Mouse (Mus musculus) embryonic facial prominence, embryonic 12.5 days (tissue): ENCODE results near the gene Syt3. TPM values are rescaled to one million over a fixed set of nuclear protein-coding genes. Genes with fewer than 3 reads are reported as not detected.

ENCODE experiments used
- ATAC-seq: fragments of 200-750 bp; cut with Nextera tagmentation; 2 replicates; pipeline ENCODE4 v1.8.0; 2017; ENCODE audit not compliant: insufficient number of reproducible peaks, insufficient read depth, low FRiP score, low TSS enrichment
- H3K27ac ChIP-seq: fragments of 300-500 bp; sonication (generic); 2 replicates; pipeline ENCODE4 v1.5.1; 2016; ENCODE audit warnings: mild to moderate bottlenecking
- H3K27me3 ChIP-seq: fragments of 300-500 bp; sonication (generic); 2 replicates; pipeline ENCODE4 v1.6.1; 2016; ENCODE audit warnings: mild to moderate bottlenecking, moderate library complexity
- H3K36me3 ChIP-seq: fragments of 300-500 bp; sonication (generic); 2 replicates; pipeline ENCODE4 v1.6.1; 2016; ENCODE audit warnings: mild to moderate bottlenecking
- H3K4me1 ChIP-seq: fragments of 300-500 bp; sonication (generic); 2 replicates; pipeline ENCODE4 v1.6.1; 2016
- H3K4me2 ChIP-seq: fragments of 300-500 bp; sonication (generic); replicated peaks from 2 replicates; pipeline ENCODE4 v1.6.1; 2016; ENCODE audit warnings: mild to moderate bottlenecking, moderate library complexity
- H3K4me3 ChIP-seq: fragments of 300-500 bp; sonication (generic); 2 replicates; pipeline ENCODE4 v1.5.1; 2016; ENCODE audit warnings: mild to moderate bottlenecking
- H3K9ac ChIP-seq: fragments of 300-500 bp; sonication (generic); 2 replicates; pipeline ENCODE4 v1.6.1; 2016; ENCODE audit warnings: mild to moderate bottlenecking, moderate library complexity
- H3K9me3 ChIP-seq: fragments of 300-500 bp; sonication (generic); 2 replicates; pipeline ENCODE4 v1.6.1; 2016; ENCODE audit warnings: mild to moderate bottlenecking, moderate library complexity
- WGBS: fragments of 180-500 bp; shearing (Covaris S2); methylation state at CpG from one replicate; pipeline ENCODE4 v1.1.7; 2016; 5-methylcytosine and 5-hydroxymethylcytosine counted together
- polyA plus RNA-seq: library from polyadenylated mRNA; unstranded; fragments of >200 nt; fragmentation: Nextera tagmentation; extraction: Ambion mirVana; gene quantifications from 2 replicates; pipeline ENCODE4 v1.2.1, GENCODE M21; 2016

The Syt3 gene
- 2.9 and 3.3 TPM in 2 replicates for polyA plus RNA-seq

GRCm38 (mm10) chr7:44383980-44384715 is at the start of gene Syt3:
Syt3 (plus strand) TSS chr7:44384102.
- H3K9me3 ChIP-seq, result no peaks in the 10 kb centered on the region
- H3K27ac ChIP-seq, result no peak within 1 kb of the TSS

GRCm38 (mm10) chr7:44334139-44334538 is 49.8 kb upstream of the Syt3 start:
- no peak for ATAC-seq
- no peaks in the 10 kb centered on the region for H3K9me3 ChIP-seq
- no peak overlapping the region for H3K4me2 ChIP-seq
- peaks cover 8% of the 10 kb centered on the region for H3K4me1 ChIP-seq
- peaks cover 69% of the 10 kb centered on the region for H3K27me3 ChIP-seq
- H3K36me3 ChIP-seq, result no peaks in the 10 kb centered on the region
- WGBS, result 64% methylated on average over 14 of the region's 14 CpGs
- no peak overlapping the region for H3K27ac ChIP-seq
- no peak overlapping the region for H3K9ac ChIP-seq
- no peak overlapping the region for H3K4me3 ChIP-seq

More at GRCm38 (mm10) chr7:44383980-44384715, at the start of gene Syt3:
- Histone ChIP-seq H3K4me3 (peak within 1 kb of the TSS; percentile 53), H3K36me3 (no peaks in the 10 kb centered on the region), H3K4me1 (peaks cover 4% of the 10 kb centered on the region; the same call in 1 of the 2 replicates), H3K4me2 (peak within 1 kb of the TSS; percentile 91), H3K27me3 (peaks cover 27% of the 10 kb centered on the region), H3K9ac (peak within 1 kb of the TSS; percentile 52)
- peak; percentile 70 for ATAC-seq
- 2% methylated on average over 30 of the region's 33 CpGs for WGBS

DNA sequence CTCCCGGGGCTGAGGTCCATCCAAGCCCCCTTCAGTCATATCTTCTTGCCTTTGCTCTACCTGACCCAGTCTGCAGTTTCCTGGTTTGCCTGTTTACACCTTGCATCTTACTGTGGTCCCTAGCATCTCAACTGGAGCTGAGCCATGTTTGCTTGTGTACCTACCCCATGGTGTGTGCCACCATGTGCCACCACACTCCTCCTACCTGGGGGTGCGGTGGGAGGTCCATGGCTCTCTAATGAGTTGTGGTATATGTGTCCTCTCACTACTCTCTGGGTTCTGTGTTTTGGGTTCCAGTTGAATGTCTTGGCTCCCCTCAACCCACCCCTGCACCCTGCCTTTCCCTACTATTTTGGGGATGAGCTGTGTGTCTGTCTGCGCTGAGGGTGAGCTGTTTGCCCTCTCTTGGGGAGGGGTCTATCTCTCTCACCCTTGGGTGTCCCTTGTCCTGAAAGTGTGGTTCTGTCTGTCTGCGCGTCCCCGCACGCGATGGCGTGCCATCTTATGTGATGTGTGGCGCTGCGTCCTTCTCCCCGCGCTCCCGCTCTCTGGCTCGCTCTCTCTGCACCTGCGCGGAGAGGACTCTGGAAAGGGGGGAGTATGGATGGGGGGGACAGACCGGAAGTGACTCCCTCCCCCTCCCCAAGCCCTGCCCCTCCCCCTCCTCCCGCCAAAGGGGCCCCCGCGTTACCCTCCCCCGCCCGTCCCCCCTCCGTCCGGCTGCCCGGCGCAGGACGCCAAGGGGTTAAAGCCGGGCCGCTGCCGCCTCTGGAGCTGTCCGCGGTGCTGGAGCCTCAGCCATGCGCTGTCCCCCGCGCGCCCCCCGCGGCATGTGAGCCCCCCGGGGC is 48.6 kb upstream of the Syt3 start:
- H3K27ac ChIP-seq, result 0 out of 2 replicates have a peak overlapping the region, but pooled peaks have one; percentile 36
- peak; percentile 43; the same call in 1 of the 2 replicates for ATAC-seq
- WGBS, result 4% methylated on average over 27 of the region's 40 CpGs
- peak overlapping the region; percentile 45 for H3K4me3 ChIP-seq
- H3K4me2 ChIP-seq, result peak overlapping the region; percentile 90
- H3K9me3 ChIP-seq, result no peaks in the 10 kb centered on the region
- peaks cover 80% of the 10 kb centered on the region for H3K27me3 ChIP-seq
- H3K4me1 ChIP-seq, result peaks cover 8% of the 10 kb centered on the region
- peak overlapping the region; percentile 36; the same call in 1 of the 2 replicates for H3K9ac ChIP-seq
- H3K36me3 ChIP-seq, result no peaks in the 10 kb centered on the region

GRCm38 (mm10) chr7:44336046-44337021 is 47.6 kb upstream of the Syt3 start:
- Histone ChIP-seq H3K27me3 (peaks cover 88% of the 10 kb centered on the region), H3K9ac (peak overlapping the region; percentile 36; the same call in 1 of the 2 replicates), H3K27ac (0 out of 2 replicates have a peak overlapping the region, but pooled peaks have one; percentile 36), H3K36me3 (no peaks in the 10 kb centered on the region), H3K9me3 (no peaks in the 10 kb centered on the region), H3K4me3 (peak overlapping the region; percentile 45), H3K4me2 (peak overlapping the region; percentile 90), H3K4me1 (peaks cover 8% of the 10 kb centered on the region)
- ATAC-seq, result no peak
- WGBS, result 2% methylated on average over 41 of the region's 54 CpGs

DNA sequence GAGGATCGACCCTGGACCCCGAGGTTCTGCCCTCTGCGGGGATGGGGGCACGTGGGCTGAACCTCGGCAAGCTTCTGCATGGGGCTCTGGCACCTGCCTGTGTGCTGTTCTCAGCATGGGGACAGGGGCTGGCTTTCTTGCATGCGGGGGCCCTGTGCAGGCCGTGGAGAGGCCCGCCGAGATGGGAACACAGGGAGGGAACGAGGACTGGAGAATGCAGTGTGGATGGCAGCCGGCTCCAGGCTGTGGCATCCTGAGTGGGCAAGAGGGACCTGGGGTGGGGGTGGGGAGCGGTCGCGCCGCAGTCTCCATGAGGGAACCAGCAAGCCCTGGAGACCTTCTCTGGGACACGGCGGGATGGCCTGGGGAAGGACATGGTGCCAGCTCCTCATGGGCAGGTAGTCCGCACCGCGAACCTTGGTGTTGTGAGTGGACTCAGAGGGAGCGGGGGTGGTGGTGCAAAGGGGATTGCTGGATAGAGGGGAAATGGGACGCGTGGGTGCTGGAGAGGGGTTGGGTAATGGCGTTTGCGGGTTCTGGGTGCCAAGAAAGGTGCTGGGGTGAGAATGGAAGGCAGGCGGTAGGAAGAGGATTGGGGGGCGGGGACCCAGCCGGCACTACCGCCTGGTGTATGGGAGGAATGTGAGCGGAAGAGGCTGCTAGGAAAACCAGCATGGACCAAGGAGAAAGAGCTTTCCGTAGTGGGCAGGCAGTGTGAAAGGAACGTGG is 46.6 kb upstream of the Syt3 start:
- Histone ChIP-seq H3K36me3 (no peaks in the 10 kb centered on the region), H3K4me3 (no peak overlapping the region), H3K27me3 (peaks cover 94% of the 10 kb centered on the region), H3K9me3 (no peaks in the 10 kb centered on the region), H3K9ac (no peak overlapping the region), H3K4me2 (peak overlapping the region; percentile 90; the same call in 1 of the 2 replicates), H3K27ac (no peak overlapping the region), H3K4me1 (peaks cover 8% of the 10 kb centered on the region)
- WGBS, result 4% methylated on average over 32 of the region's 32 CpGs
- ATAC-seq, result no peak

DNA sequence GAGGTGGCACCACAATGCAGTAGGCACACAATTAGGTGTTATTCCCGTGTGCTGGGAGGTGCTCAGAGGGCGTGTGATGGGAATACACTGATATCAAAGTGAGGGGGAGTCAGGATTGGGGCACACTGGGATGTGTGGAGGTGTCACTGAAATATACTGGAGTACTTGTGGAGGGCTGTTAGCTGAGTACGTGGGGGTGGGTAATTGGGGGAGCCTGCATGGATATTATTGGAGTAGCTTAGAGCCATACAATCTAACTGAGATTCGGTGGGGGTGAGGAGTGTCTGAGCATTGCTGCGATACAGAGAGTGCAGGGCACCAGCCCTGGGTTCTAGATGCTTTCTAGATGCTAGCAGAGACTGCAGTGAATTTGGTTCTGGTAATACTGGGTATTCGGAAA is 43.7 kb upstream of the Syt3 start:
- Histone ChIP-seq H3K4me2 (no peak overlapping the region), H3K9ac (no peak overlapping the region), H3K27ac (no peak overlapping the region), H3K4me1 (peaks cover 12% of the 10 kb centered on the region), H3K27me3 (peaks cover 90% of the 10 kb centered on the region), H3K4me3 (no peak overlapping the region), H3K36me3 (no peaks in the 10 kb centered on the region), H3K9me3 (no peaks in the 10 kb centered on the region)
- WGBS, result 67% methylated on average over 6 of the region's 6 CpGs
- ATAC-seq, result no peak

DNA sequence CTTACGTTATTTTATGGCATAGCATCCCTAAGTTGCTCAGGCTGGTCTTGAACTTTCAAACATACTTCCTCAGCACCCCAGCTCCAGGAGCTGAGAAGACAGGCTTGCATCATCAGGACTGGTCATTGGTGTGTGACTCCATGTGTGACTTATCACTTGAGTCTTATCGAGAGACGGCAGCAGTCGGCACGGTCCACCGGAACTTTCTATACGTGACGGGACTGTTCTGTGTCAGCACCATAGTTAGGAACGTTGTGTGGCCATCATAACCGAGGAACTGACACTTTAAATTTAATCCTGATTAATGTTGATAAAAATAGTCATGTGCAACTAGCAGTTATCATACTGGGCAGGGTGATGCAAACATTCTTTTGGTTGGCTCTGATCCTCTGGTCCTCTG is 42.8 kb upstream of the Syt3 start:
- Histone ChIP-seq H3K9ac (no peak overlapping the region), H3K9me3 (no peaks in the 10 kb centered on the region), H3K4me2 (no peak overlapping the region), H3K36me3 (no peaks in the 10 kb centered on the region), H3K27me3 (peaks cover 86% of the 10 kb centered on the region), H3K27ac (no peak overlapping the region), H3K4me3 (no peak overlapping the region), H3K4me1 (peaks cover 7% of the 10 kb centered on the region)
- no peak for ATAC-seq
- WGBS, result 88% methylated on average over 10 of the region's 10 CpGs

GRCm38 (mm10) chr7:44341714-44342113 is 42.2 kb upstream of the Syt3 start:
- Histone ChIP-seq H3K9me3 (no peaks in the 10 kb centered on the region), H3K4me3 (no peak overlapping the region), H3K27ac (no peak overlapping the region), H3K4me2 (no peak overlapping the region), H3K27me3 (peaks cover 81% of the 10 kb centered on the region), H3K36me3 (no peaks in the 10 kb centered on the region), H3K9ac (no peak overlapping the region), H3K4me1 (0 out of 2 replicates have a peak, but pooled peaks cover 4% of the 10 kb centered on the region)
- no peak for ATAC-seq
- 59% methylated on average over 5 of the region's 5 CpGs for WGBS

- Histone ChIP-seq H3K4me3 (no peak overlapping the region), H3K27ac (no peak overlapping the region), H3K27me3 (peaks cover 77% of the 10 kb centered on the region), H3K9me3 (no peaks in the 10 kb centered on the region), H3K9ac (no peak overlapping the region), H3K4me2 (no peak overlapping the region), H3K4me1 (0 out of 2 replicates have a peak, but pooled peaks cover 4% of the 10 kb centered on the region), H3K36me3 (no peaks in the 10 kb centered on the region)
- WGBS, result 20% methylated on average over 11 of the region's 11 CpGs
- no peak for ATAC-seq
These were observed 40.4 kb upstream of the Syt3 start for GRCm38 (mm10) chr7:44343459-44344015.

GRCm38 (mm10) chr7:44344622-44345021 is 39.3 kb upstream of the Syt3 start:
- H3K9me3 ChIP-seq, result no peaks in the 10 kb centered on the region
- 72% methylated on average over 12 of the region's 12 CpGs for WGBS
- no peaks in the 10 kb centered on the region for H3K36me3 ChIP-seq

More at GRCm38 (mm10) chr7:44344622-44345021, 39.3 kb upstream of the Syt3 start:
- no peak for ATAC-seq
- Histone ChIP-seq H3K9ac (no peak overlapping the region), H3K4me1 (0 out of 2 replicates have a peak, but pooled peaks cover 4% of the 10 kb centered on the region), H3K4me3 (no peak overlapping the region), H3K27me3 (peaks cover 77% of the 10 kb centered on the region), H3K27ac (no peak overlapping the region), H3K4me2 (no peak overlapping the region)
